39 mouse cellular contexts compared by ENCODE assay signal in the genomic region with DNA sequence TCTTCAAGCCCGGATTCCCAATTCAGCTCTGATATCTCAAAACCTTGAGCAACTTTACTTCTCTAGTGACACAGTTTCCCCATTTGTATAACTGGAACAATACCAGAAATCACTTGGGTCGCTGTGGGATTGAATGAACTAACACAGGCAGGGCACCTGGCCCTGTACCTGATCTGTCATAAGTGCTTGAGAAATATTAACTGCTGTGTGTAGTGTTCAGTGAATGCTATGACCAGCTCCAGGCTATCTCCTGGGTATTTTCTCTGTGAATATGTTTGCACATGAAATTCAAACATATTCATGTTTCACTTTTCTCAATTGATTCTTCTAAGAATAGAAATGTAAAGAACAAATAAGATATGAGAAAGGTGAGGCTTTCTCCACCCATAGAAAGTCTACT. TPM values are rescaled to one million over a fixed set of nuclear protein-coding genes. Genes with fewer than 3 reads are reported as not detected.
"Had no signal": no experiment of that assay in that cellular context is flagged by ENCODE, and none has a peak within 500 bp of the region (broad histone marks: within the 10 kb centered on the region; RNA-seq: fewer than 3 reads in every experiment).

No protein-coding gene starts in this region.

- H3K9me3 ChIP-seq: embryonic facial prominence, embryonic 10.5 days; embryonic facial prominence, embryonic 12.5 days; embryonic facial prominence, embryonic 13.5 days; embryonic facial prominence, embryonic 15.5 days; forebrain, embryonic 10.5 days; forebrain, embryonic 12.5 days; forebrain, embryonic 13.5 days; forebrain, embryonic 15.5 days had no signal

- H3K4me2 ChIP-seq: embryonic facial prominence, embryonic 12.5 days; embryonic facial prominence, embryonic 13.5 days; embryonic facial prominence, embryonic 15.5 days; forebrain, embryonic 12.5 days; forebrain, embryonic 13.5 days; forebrain, embryonic 15.5 days had no signal

- ATAC-seq: forebrain, embryonic 13.5 days; forebrain, embryonic 14.5 days; forebrain, embryonic 15.5 days; forebrain, embryonic 16.5 days; forebrain, postnatal 0 days had no signal

- DNase-seq: cerebellum, adult 8-10 months; cerebellum, adult 9-10 months; cerebellum, adult 9-11 months; cerebellum, postnatal 10 days; cerebellum, postnatal 14 days; cerebellum, postnatal 25 days; cerebellum, postnatal 36 days; embryo, embryonic 11 days; forebrain, postnatal 0 days; gastrocnemius, adult 2 months; gastrocnemius, postnatal 10 days; gastrocnemius, postnatal 14 days; gastrocnemius, postnatal 25 days; gastrocnemius, postnatal 36 days; heart, adult 11 months; heart, adult 18-20 months; heart, adult 2 months had no signal

- H3K4me1 ChIP-seq: embryonic facial prominence, embryonic 10.5 days; embryonic facial prominence, embryonic 12.5 days; embryonic facial prominence, embryonic 13.5 days; embryonic facial prominence, embryonic 15.5 days; forebrain, embryonic 10.5 days; forebrain, embryonic 12.5 days; forebrain, embryonic 13.5 days had no signal

- H3K27me3 ChIP-seq: embryonic facial prominence, embryonic 12.5 days; embryonic facial prominence, embryonic 13.5 days; forebrain, embryonic 12.5 days; forebrain, embryonic 13.5 days; forebrain, embryonic 15.5 days had no signal

- H3K36me3 ChIP-seq: embryonic facial prominence, embryonic 10.5 days; embryonic facial prominence, embryonic 12.5 days; embryonic facial prominence, embryonic 13.5 days; embryonic facial prominence, embryonic 15.5 days; forebrain, embryonic 10.5 days; forebrain, embryonic 12.5 days; forebrain, embryonic 15.5 days had no signal

- H3K27ac ChIP-seq: embryonic facial prominence, embryonic 10.5 days; embryonic facial prominence, embryonic 12.5 days; embryonic facial prominence, embryonic 13.5 days; embryonic facial prominence, embryonic 15.5 days; forebrain, embryonic 10.5 days; forebrain, embryonic 12.5 days; forebrain, embryonic 13.5 days; forebrain, embryonic 15.5 days; gastrocnemius, adult 2 months; heart, adult 2 months had no signal

- H3K9ac ChIP-seq: embryonic facial prominence, embryonic 12.5 days; embryonic facial prominence, embryonic 13.5 days; embryonic facial prominence, embryonic 15.5 days; forebrain, embryonic 12.5 days; forebrain, embryonic 13.5 days; forebrain, embryonic 15.5 days; forebrain, postnatal 0 days had no signal

- H3K4me3 ChIP-seq: embryonic facial prominence, embryonic 10.5 days; embryonic facial prominence, embryonic 12.5 days; embryonic facial prominence, embryonic 13.5 days; embryonic facial prominence, embryonic 15.5 days; erythroblast, embryonic 14.5 days; forebrain, embryonic 10.5 days; forebrain, embryonic 12.5 days; forebrain, embryonic 13.5 days; forebrain, embryonic 15.5 days; gastrocnemius, adult 2 months; heart, adult 2 months had no signal

RNA-seq across cellular contexts. Expression of gene Kcna10, which starts 2.0 kb away (rescaled TPM):
- total RNA-seq: common myeloid progenitor, adult 5-6 weeks; forebrain, postnatal 0 days; gastrocnemius, adult 18-20 months; gastrocnemius, adult 8-10 months; gastrocnemius, postnatal 36 days; granulocyte monocyte progenitor cell, adult 5-6 weeks; heart, adult 18-20 months; heart, adult 2 months had no signal
- polyA plus RNA-seq: embryonic facial prominence, embryonic 10.5 days; embryonic facial prominence, embryonic 11.5 days; embryonic facial prominence, embryonic 12.5 days; embryonic facial prominence, embryonic 13.5 days; embryonic facial prominence, embryonic 14.5 days; embryonic facial prominence, embryonic 15.5 days; erythroblast, embryonic 14.5 days; forebrain, embryonic 10.5 days; forebrain, embryonic 11.5 days; forebrain, embryonic 12.5 days; forebrain, embryonic 13.5 days; forebrain, embryonic 14.5 days; forebrain, embryonic 15.5 days; forebrain, embryonic 16.5 days; forebrain, postnatal 0 days; gonadal fat pad, adult 2 months; heart, adult 2 months had no signal

RNA-seq across cellular contexts. Expression of gene Cym, which starts 40.7 kb away (rescaled TPM):
- total RNA-seq: common myeloid progenitor, adult 5-6 weeks; forebrain, postnatal 0 days; gastrocnemius, adult 18-20 months; gastrocnemius, adult 2 months; gastrocnemius, adult 8-10 months; gastrocnemius, postnatal 14 days; gastrocnemius, postnatal 25 days; gastrocnemius, postnatal 36 days; gastrocnemius, postnatal 4 days; granulocyte monocyte progenitor cell, adult 5-6 weeks; heart, adult 18-20 months; heart, adult 2 months had no signal
- polyA plus RNA-seq: embryonic facial prominence, embryonic 11.5 days; embryonic facial prominence, embryonic 14.5 days; erythroblast, embryonic 14.5 days; forebrain, embryonic 10.5 days; forebrain, embryonic 11.5 days; forebrain, embryonic 12.5 days; forebrain, embryonic 14.5 days; forebrain, embryonic 16.5 days; forebrain, postnatal 0 days had no signal

RNA-seq across cellular contexts. Expression of gene A630076J17Rik, which starts 49.6 kb away (rescaled TPM):
- total RNA-seq: common myeloid progenitor, adult 5-6 weeks; forebrain, postnatal 0 days; gastrocnemius, adult 18-20 months; gastrocnemius, adult 2 months; gastrocnemius, adult 8-10 months; gastrocnemius, postnatal 10 days; gastrocnemius, postnatal 14 days; gastrocnemius, postnatal 25 days; gastrocnemius, postnatal 36 days; gastrocnemius, postnatal 4 days; granulocyte monocyte progenitor cell, adult 5-6 weeks; heart, adult 18-20 months; heart, adult 2 months had no signal
- polyA plus RNA-seq: cortical plate, adult 2 months; embryonic facial prominence, embryonic 10.5 days; embryonic facial prominence, embryonic 12.5 days; embryonic facial prominence, embryonic 13.5 days; embryonic facial prominence, embryonic 14.5 days; embryonic facial prominence, embryonic 15.5 days; erythroblast, embryonic 14.5 days; forebrain, embryonic 10.5 days; forebrain, embryonic 11.5 days; forebrain, embryonic 12.5 days; forebrain, embryonic 13.5 days; forebrain, embryonic 14.5 days; forebrain, embryonic 15.5 days; forebrain, embryonic 16.5 days; forebrain, postnatal 0 days; frontal cortex, adult 2 months had no signal

RNA-seq across cellular contexts. Expression of gene Prok1, which starts 58.6 kb away (rescaled TPM):
- total RNA-seq: common myeloid progenitor, adult 5-6 weeks; forebrain, postnatal 0 days; gastrocnemius, adult 18-20 months; gastrocnemius, adult 2 months; gastrocnemius, adult 8-10 months; gastrocnemius, postnatal 14 days; gastrocnemius, postnatal 25 days; gastrocnemius, postnatal 36 days; granulocyte monocyte progenitor cell, adult 5-6 weeks; heart, adult 2 months had no signal
- polyA plus RNA-seq: embryonic facial prominence, embryonic 10.5 days; embryonic facial prominence, embryonic 11.5 days; embryonic facial prominence, embryonic 12.5 days; embryonic facial prominence, embryonic 14.5 days; embryonic facial prominence, embryonic 15.5 days; erythroblast, embryonic 14.5 days; forebrain, embryonic 10.5 days; forebrain, embryonic 11.5 days; forebrain, embryonic 12.5 days; forebrain, embryonic 13.5 days; forebrain, embryonic 14.5 days; forebrain, embryonic 15.5 days; heart, adult 2 months had no signal
